Mouse (Mus musculus) E14TG2a.4 (cell line): ENCODE results near the gene Srgap2.

Experiments used
- CTCF ChIP-seq: conservative IDR thresholded peaks from 2 replicates; pipeline ENCODE4 v1.5.1; 2014; ENCODE audit warnings: low read length
- NANOG ChIP-seq: IDR thresholded peaks from 2 replicates; pipeline ENCODE4 v1.6.1; 2014; ENCODE audit warnings: borderline replicate concordance, low read length, mixed read lengths
- POU5F1 ChIP-seq: IDR thresholded peaks from 2 replicates; pipeline ENCODE4 v1.6.1; 2014; ENCODE audit warnings: low read length, borderline replicate concordance

GRCm38 (mm10) chr1:131293922-131294250 lies 233.3 kb downstream of the Srgap2 start:
- TF ChIP-seq CTCF (no peak), POU5F1 (no peak), NANOG (no peak)
